Mouse (Mus musculus) cerebellum, postnatal 4 days (tissue): Measurements from ENCODE around the gene Ntrk3.
A peak's percentile ranks its signal among the peaks of the same experiment; 100 is the strongest.

Experiments
- DNase-seq, 2 experiments: peaks; one replicate each; pipeline ENCODE4 v3.0.0; 2022; ENCODE audit warnings: low spot score in 2 of 2, mixed read lengths in 1 of 2

Ntrk3 gene

GRCm38 (mm10) chr7:78737614-78738210, at the start of gene Ntrk3:
Ntrk3 (minus strand) TSS chr7:78738012.
- no peak for DNase-seq

- DNase-seq: no peak
These were observed 48.1 kb upstream of the Ntrk3 start for GRCm38 (mm10) chr7:78785906-78786305.

- peak; percentile 65 to 84 for DNase-seq
These were observed 45.1 kb upstream of the Ntrk3 start, which contains the start of the genes Mrps11 and Mrpl46 for GRCm38 (mm10) chr7:78782639-78783581. Mrps11 (plus strand) TSS chr7:78783119. Mrpl46 (minus strand) TSS chr7:78783531.

DNA sequence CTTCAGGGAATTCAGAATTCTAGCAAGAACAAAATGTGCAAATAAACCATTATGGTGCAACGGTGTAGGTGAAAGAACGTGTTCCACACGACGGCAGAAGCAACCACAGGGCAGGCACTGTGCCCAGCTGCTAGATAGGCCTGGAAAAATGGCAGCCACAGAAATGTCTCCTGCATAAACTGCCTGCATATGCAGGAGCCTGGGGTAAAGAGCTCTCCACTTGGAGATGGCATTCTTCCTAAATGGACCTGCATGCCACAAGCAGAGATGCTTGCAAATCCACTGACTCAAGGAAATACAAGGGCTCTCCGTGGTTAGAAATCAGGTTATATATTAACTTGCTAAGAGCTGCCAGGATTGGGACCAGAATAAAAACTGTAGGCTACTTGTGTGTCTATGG, 40.9 kb upstream of the Ntrk3 start:
- no peak for DNase-seq

- DNase-seq: no peak
These were observed 33.1 kb upstream of the Ntrk3 start for GRCm38 (mm10) chr7:78770936-78771335.

- no peak for DNase-seq
These were observed 31.4 kb upstream of the Ntrk3 start for GRCm38 (mm10) chr7:78769075-78769652.

DNA sequence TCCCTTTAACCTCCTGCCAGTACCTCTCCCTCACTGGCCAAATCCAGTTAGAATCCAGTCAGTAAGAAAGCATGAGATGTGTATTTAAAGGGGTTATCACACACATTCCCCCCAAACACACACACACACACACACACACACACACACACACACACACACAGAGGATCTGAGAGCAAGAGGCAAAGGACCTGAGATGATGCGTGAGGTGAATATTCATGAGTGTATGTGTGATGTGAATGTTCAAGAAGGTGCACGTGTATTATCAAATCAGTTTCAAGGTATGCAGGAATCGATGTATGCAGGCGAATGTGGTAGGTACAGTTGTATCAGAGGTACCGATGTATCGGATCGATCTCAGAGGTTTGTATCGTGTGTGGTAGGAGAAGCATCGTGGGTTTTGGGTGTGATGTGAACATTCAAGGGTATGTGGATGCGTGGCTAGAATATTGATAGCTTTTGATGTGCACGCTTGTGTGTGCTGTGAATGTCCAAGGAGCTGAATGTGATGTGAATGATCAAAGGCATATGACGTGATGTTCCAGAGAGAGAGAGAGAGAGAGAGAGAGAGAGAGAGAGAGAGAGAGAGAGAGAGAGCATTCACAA, 30.2 kb upstream of the Ntrk3 start:
- no peak for DNase-seq

DNA sequence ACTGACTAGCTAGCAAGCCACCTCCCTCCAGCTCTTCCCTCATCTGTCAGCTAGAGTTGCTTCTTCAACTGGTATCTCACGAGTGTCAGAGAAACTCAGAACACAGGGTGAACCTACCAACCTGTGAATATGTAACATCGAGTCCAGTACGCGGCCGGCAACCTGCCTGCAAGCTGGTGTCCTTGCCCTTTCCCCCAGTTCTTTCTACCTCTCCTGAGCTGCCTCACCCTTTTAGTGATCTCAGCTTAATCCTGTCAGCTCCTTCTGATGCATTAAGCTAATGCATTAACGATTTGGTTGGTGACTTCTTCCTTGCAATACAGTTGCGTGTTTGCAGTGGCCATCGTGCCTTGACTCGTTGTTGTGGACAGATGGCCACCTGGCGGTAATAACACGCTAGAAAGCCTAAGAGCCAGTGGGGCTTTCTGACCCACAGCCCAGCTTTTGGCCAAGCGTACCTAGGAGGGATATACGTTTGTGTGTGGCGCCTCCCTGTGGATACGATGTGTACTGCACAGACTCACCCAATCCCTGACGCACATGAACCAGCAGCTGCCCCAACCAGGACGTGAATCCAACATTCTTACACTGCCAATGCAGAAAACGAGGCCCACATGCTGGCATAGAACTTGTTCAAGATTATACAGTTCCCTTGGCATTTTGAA, 28.3 kb upstream of the Ntrk3 start:
- peak; percentile 94 to 96 for DNase-seq

- DNase-seq: peak in 1 of 2 experiments; percentile 63
These were observed 27.4 kb upstream of the Ntrk3 start for GRCm38 (mm10) chr7:78765215-78765631.

DNA sequence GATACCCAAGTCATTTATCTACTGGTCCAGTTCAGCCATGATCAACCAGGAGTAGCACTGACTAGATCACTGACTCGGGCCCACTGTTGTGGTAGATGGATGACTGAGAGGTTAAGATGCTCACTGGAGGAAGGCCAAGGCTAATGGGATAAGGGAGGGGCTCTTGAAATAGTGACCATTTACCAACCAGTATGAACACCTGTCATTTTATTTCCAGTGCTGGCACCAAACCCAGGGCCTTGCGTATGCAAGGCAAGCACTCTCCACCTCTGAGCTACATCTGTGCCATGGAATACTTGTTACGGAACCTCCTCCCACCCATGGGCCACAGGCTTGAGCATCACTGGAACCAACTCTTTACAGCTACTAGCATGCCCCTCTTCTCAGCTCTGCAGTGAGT, 26.0 kb upstream of the Ntrk3 start:
- no peak for DNase-seq

DNA sequence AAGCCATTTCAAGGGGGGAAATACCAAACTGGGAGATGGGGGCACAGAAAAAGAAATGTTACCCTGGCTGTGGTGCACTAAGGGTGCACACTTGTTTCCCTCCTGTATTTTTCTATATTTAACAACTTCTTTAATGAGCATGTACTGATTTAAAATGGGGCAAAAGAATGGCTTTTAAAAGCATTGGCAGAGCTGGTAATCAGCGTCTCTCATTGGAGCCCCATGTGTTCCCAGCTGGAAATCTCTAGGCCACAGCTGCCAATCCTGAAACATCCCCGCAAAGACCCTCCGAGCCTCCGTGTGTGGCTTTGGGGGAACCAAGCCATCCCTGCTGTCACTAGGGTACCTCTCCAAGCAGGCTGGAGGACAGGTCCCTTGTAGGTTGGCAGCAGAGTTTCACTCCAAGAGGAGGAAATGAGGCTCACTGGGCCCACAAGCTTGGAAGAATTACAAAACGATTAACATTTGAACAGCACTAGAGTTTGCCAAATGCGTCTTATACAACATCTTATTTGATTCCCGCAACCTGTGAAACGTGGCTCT, 16.7 kb upstream of the Ntrk3 start:
- no peak for DNase-seq

GRCm38 (mm10) chr7:78753752-78754457, 16.1 kb upstream of the Ntrk3 start:
- no peak for DNase-seq

DNA sequence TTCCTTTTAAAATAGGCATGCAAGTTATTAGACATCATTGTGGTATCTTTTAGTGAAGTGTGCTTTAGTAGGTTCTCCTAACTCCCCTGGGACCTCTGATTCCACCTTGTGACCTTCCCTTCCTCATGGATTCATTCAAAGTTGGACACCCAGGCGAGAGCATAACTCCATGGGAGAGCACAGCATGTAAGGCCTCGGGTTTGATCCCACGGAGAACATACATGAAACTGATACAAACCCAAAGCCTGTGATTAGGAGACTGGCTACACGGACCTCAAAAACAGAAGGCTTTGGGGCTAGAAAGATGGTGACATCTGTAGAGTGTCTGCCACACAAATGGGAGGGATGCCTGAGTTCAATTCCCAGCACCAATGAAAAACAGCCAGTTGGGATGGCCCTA, 15.1 kb upstream of the Ntrk3 start:
- DNase-seq: no peak

DNA sequence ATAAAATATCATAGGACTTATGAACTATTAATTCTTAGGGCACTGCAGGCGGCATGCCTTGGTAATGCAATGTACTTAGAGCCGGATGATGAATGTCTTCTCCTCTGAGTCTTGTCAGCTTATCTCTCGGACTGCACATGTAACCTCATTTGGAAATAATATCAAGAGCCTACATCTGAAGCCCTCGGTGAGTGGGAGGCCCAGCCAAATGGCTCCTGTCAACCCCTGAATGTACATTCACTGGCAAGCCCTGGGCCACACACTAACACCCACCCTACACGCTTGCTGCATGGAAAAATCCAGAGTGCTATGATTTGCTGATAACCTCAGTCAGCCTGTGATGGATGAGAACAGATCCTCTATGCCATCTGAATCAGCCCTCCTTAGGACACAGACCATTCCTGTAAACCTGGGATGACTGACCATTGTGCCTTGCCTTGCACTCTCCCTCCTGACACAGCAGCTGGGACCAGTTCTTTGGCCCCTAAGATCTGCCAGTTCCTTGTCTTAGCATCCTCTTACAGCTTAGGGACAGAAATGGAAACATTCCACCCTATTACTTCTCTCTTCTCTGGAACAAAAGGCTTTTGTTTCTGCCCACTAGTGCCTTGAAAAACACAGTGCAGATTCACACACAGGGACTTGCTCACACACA, 6.0 kb upstream of the Ntrk3 start:
- no peak for DNase-seq

DNA sequence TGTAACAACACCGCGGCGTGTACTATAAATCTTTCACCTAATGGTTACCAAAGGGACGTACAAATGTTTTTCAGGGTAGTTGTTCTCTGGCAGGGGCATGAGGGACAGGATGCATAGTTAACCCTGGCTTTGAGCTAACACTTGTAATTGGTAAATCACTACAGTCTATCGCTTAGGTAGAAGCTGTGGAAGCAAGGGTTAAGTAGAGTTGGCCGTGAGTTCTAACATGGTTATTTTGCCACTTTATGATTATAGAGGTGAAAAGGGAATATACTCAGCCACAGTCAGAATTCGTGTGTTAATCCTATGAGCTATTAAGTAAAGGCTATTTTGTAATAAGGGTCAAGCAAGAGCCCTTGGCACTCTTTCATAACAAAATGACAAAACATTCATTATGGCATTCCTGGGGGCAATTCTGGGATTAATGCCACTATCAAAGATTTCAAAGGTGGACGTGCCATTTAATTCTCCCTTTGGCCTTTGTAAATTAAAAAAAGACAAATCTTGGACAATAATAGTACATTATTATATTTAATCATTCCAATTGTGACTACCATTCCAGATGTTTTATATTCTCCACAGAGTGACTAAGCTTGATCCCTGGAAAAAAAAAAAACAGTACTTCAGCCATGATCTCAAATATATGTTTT, 1.7 kb upstream of the Ntrk3 start:
- no peak for DNase-seq

GRCm38 (mm10) chr7:78737196-78737595, 616 bp downstream of the Ntrk3 start:
- no peak for DNase-seq

DNA sequence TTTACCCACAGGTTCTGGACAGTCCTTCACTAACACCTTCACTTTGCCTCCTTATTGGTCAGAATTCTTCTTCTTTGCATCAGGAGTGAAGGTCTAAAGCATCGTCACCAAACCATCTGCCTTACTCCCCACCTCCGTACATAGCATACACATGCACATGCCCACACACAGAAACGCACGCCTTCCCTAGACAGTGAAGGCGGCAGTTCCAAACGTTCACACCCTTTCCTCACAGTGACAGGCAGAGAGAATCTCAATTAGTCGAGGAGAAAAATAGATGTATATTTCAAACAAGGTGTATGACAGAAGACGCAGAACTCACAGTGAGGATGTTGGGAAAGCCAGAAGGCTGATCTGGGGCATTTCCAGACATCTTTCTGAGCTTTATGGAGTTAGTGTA, 6.4 kb downstream of the Ntrk3 start:
- no peak for DNase-seq

DNA sequence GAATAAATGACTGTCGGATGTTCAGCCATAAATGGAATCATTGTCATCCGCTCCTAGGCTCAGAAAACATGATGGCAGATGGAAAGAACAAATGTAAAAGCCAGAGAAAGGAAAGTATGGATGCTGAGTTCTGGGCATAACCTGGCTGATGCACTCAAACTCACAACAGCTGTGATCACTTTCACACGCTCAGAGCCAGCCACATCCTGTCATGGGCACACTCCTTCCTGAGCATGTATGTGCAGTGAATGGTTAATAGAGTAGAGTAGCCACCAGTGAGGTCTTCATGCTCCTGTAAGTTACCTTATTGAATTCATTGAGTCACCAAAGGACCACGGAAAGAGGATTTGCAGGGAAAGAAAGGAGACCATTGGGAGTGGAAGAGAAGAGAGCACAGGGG, 13.2 kb downstream of the Ntrk3 start:
- no peak for DNase-seq

GRCm38 (mm10) chr7:78722051-78722450, 15.8 kb downstream of the Ntrk3 start:
- DNase-seq: no peak
